Mouse (Mus musculus): Measurements from ENCODE around the gene Snx30.

GRCm38 (mm10) chr4:59897814-59898520, 92.3 kb downstream of the Snx30 start:
- TF ChIP-seq CTCF (IDR thresholded peaks at IDR 0.05; ENCODE audit: low read depth) (no peak), EP300 (optimal IDR thresholded peaks at IDR 0.05) (no peak)
